Mouse (Mus musculus) heart, embryonic 13.5 days (tissue): ENCODE measurements around the gene Grid1. TPM values are rescaled to one million over a fixed set of nuclear protein-coding genes. Genes with fewer than 3 reads are reported as not detected.

Source experiments
- microRNA counts: library from miRNA; unstranded; fragments of <30 nt; microRNA quantifications from one replicate; lab custom pipeline; 2016
- microRNA-seq: library from miRNA; unstranded; fragments of <30 nt; microRNA quantifications from one replicate; pipeline ENCODE4, GENCODE M21; 2016
- polyA plus RNA-seq: library from polyadenylated mRNA; unstranded; fragments of >200 nt; fragmentation: Nextera tagmentation; extraction: Ambion mirVana; gene quantifications from 2 replicates; pipeline ENCODE4 v1.2.1, GENCODE M21; 2015

Grid1 gene
- polyA plus RNA-seq, 1 experiment from 2014 or later = 0.55 TPM

MicroRNAs encoded within 50 kb of the gene (microRNA counts, 519-probe panel; counts per million panel counts)
- microRNA mmu-miR-346 (lab: Ali Mortazavi, UCI) = 209 counts per million, percentile 61 among the panel's probes with 10 or more counts

Small RNA genes within 50 kb of the gene (microRNA-seq; reads per million reads assigned to microRNA genes)
- gene Mir346 = 20.2 reads per million, percentile 35 among the genes with 10 or more reads in this experiment

Other genes with a start within 250 kb of the Grid1 start
- 226 and 249 TPM in 2 replicates for gene Ldb3, start 231.4 kb upstream of the Grid1 start, polyA plus RNA-seq
- gene Opn4, start 220.0 kb upstream of the Grid1 start, polyA plus RNA-seq = 4.8 and 5.8 TPM in 2 replicates
- gene Wapl, start 146.2 kb upstream of the Grid1 start, polyA plus RNA-seq = 15.5 and 16.4 TPM in 2 replicates